Mouse (Mus musculus): ENCODE results near the gene Yars. TPM values are rescaled to one million over a fixed set of nuclear protein-coding genes. Genes with fewer than 3 reads are reported as not detected.

Gene Yars
- polyA plus RNA-seq, 1 experiment from 2014 or later = 92.9 TPM

GRCm38 (mm10) chr4:129227985-129228381, 38.4 kb downstream of the Yars start:
- no peaks in the 10 kb centered on the region for H3K9me3 ChIP-seq (ENCODE audit: control insufficient read depth, low read length)
- H3K36me3 ChIP-seq (ENCODE audit: control insufficient read depth, insufficient read depth, low read length) = peaks cover 14% of the 10 kb centered on the region
- H3K9ac ChIP-seq (ENCODE audit: low read length) = no peak overlapping the region
- no peak overlapping the region for H3K4me3 ChIP-seq (ENCODE audit: low read depth, low read length)
- peaks cover 27% of the 10 kb centered on the region for H3K4me1 ChIP-seq (replicated peaks; ENCODE audit: control insufficient read depth, insufficient read depth, low read length)
- ATAC-seq (replicated peaks; ENCODE audit: low FRiP score, low TSS enrichment, low read depth) (no peak), DNase-seq (ENCODE audit: low spot score) (no peak)
- peak overlapping the region; percentile 23 for H3K4me2 ChIP-seq (ENCODE audit: low read length)
- 0 out of 2 replicates have a peak, but pooled peaks cover 8% of the 10 kb centered on the region for H3K27me3 ChIP-seq (replicated peaks; ENCODE audit: control insufficient read depth, insufficient read depth, low read length)
- no peak overlapping the region for H3K27ac ChIP-seq (ENCODE audit: low read depth)
- WGBS = 43% methylated on average over 8 of the region's 8 CpGs

GRCm38 (mm10) chr4:129230926-129231325, 41.4 kb downstream of the Yars start:
- Histone ChIP-seq H3K4me1 (replicated peaks; ENCODE audit: control insufficient read depth, insufficient read depth, low read length) (peaks cover 21% of the 10 kb centered on the region), H3K9ac (ENCODE audit: low read length) (no peak overlapping the region), H3K4me3 (ENCODE audit: low read depth, low read length) (no peak overlapping the region), H3K4me2 (ENCODE audit: low read length) (no peak overlapping the region), H3K27ac (ENCODE audit: low read depth) (peak overlapping the region; percentile 78), H3K27me3 (replicated peaks; ENCODE audit: control insufficient read depth, insufficient read depth, low read length) (no peaks in the 10 kb centered on the region), H3K9me3 (ENCODE audit: control insufficient read depth, low read length) (no peaks in the 10 kb centered on the region), H3K36me3 (ENCODE audit: control insufficient read depth, insufficient read depth, low read length) (no peaks in the 10 kb centered on the region)
- ATAC-seq (replicated peaks; ENCODE audit: low FRiP score, low TSS enrichment, low read depth) = 0 out of 2 replicates have a peak, but pooled peaks have one; percentile 18
- WGBS = 61% methylated on average over 8 of the region's 8 CpGs
- no peak for DNase-seq (ENCODE audit: low spot score)

GRCm38 (mm10) chr4:129231594-129232450, 42.3 kb downstream of the Yars start:
- Histone ChIP-seq H3K9me3 (ENCODE audit: control insufficient read depth, low read length) (no peaks in the 10 kb centered on the region), H3K9ac (ENCODE audit: low read length) (no peak overlapping the region), H3K36me3 (ENCODE audit: control insufficient read depth, insufficient read depth, low read length) (no peaks in the 10 kb centered on the region), H3K4me3 (ENCODE audit: low read depth, low read length) (no peak overlapping the region), H3K27me3 (replicated peaks; ENCODE audit: control insufficient read depth, insufficient read depth, low read length) (no peaks in the 10 kb centered on the region), H3K27ac (ENCODE audit: low read depth) (peak overlapping the region; percentile 78), H3K4me1 (replicated peaks; ENCODE audit: control insufficient read depth, insufficient read depth, low read length) (peaks cover 16% of the 10 kb centered on the region), H3K4me2 (ENCODE audit: low read length) (peak overlapping the region; percentile 26)
- WGBS = 54% methylated on average over 12 of the region's 12 CpGs
- ATAC-seq (replicated peaks; ENCODE audit: low FRiP score, low TSS enrichment, low read depth) (peak; percentile 77), DNase-seq (ENCODE audit: low spot score) (peak; percentile 71)

GRCm38 (mm10) chr4:129232561-129233360, 43.2 kb downstream of the Yars start:
- DNase-seq (ENCODE audit: low spot score) (no peak), ATAC-seq (replicated peaks; ENCODE audit: low FRiP score, low TSS enrichment, low read depth) (peak; percentile 36; the same call in 1 of the 2 replicates)
- no peak overlapping the region for H3K4me2 ChIP-seq (ENCODE audit: low read length)
- peaks cover 12% of the 10 kb centered on the region for H3K4me1 ChIP-seq (replicated peaks; ENCODE audit: control insufficient read depth, insufficient read depth, low read length)
- no peaks in the 10 kb centered on the region for H3K36me3 ChIP-seq (ENCODE audit: control insufficient read depth, insufficient read depth, low read length)
- 50% methylated on average over 9 of the region's 9 CpGs for WGBS
- H3K9me3 ChIP-seq (ENCODE audit: control insufficient read depth, low read length) = no peaks in the 10 kb centered on the region
- H3K4me3 ChIP-seq (ENCODE audit: low read depth, low read length) = no peak overlapping the region
- no peak overlapping the region for H3K9ac ChIP-seq (ENCODE audit: low read length)
- no peaks in the 10 kb centered on the region for H3K27me3 ChIP-seq (replicated peaks; ENCODE audit: control insufficient read depth, insufficient read depth, low read length)
- H3K27ac ChIP-seq (ENCODE audit: low read depth) = peak overlapping the region; percentile 78

GRCm38 (mm10) chr4:129234488-129234887, 44.9 kb downstream of the Yars start:
- Histone ChIP-seq H3K9ac (ENCODE audit: low read length) (no peak overlapping the region), H3K27ac (ENCODE audit: low read depth) (no peak overlapping the region), H3K9me3 (ENCODE audit: control insufficient read depth, low read length) (no peaks in the 10 kb centered on the region), H3K4me3 (ENCODE audit: low read depth, low read length) (no peak overlapping the region), H3K36me3 (ENCODE audit: control insufficient read depth, insufficient read depth, low read length) (no peaks in the 10 kb centered on the region), H3K4me1 (replicated peaks; ENCODE audit: control insufficient read depth, insufficient read depth, low read length) (peaks cover 10% of the 10 kb centered on the region), H3K27me3 (replicated peaks; ENCODE audit: control insufficient read depth, insufficient read depth, low read length) (no peaks in the 10 kb centered on the region), H3K4me2 (ENCODE audit: low read length) (no peak overlapping the region)
- no peak for DNase-seq (ENCODE audit: low spot score)
- ATAC-seq (replicated peaks; ENCODE audit: low FRiP score, low TSS enrichment, low read depth) = no peak
- WGBS = 41% methylated on average over 7 of the region's 7 CpGs

GRCm38 (mm10) chr4:129235147-129235546, 45.6 kb downstream of the Yars start:
- ATAC-seq (replicated peaks; ENCODE audit: low FRiP score, low TSS enrichment, low read depth) (no peak), DNase-seq (ENCODE audit: low spot score) (no peak)
- WGBS = 71% methylated on average over 3 of the region's 3 CpGs
- Histone ChIP-seq H3K27ac (ENCODE audit: low read depth) (0 out of 2 replicates have a peak overlapping the region, but pooled peaks have one; percentile 4), H3K4me3 (ENCODE audit: low read depth, low read length) (no peak overlapping the region), H3K4me1 (replicated peaks; ENCODE audit: control insufficient read depth, insufficient read depth, low read length) (peaks cover 10% of the 10 kb centered on the region), H3K9me3 (ENCODE audit: control insufficient read depth, low read length) (no peaks in the 10 kb centered on the region), H3K27me3 (replicated peaks; ENCODE audit: control insufficient read depth, insufficient read depth, low read length) (no peaks in the 10 kb centered on the region), H3K9ac (ENCODE audit: low read length) (no peak overlapping the region), H3K4me2 (ENCODE audit: low read length) (no peak overlapping the region), H3K36me3 (ENCODE audit: control insufficient read depth, insufficient read depth, low read length) (no peaks in the 10 kb centered on the region)

- Histone ChIP-seq H3K9ac (ENCODE audit: low read length) (no peak overlapping the region), H3K4me2 (ENCODE audit: low read length) (no peak overlapping the region), H3K9me3 (ENCODE audit: control insufficient read depth, low read length) (no peaks in the 10 kb centered on the region), H3K27me3 (replicated peaks; ENCODE audit: control insufficient read depth, insufficient read depth, low read length) (no peaks in the 10 kb centered on the region), H3K27ac (ENCODE audit: low read depth) (peak overlapping the region; percentile 6; the same call in 1 of the 2 replicates), H3K36me3 (ENCODE audit: control insufficient read depth, insufficient read depth, low read length) (no peaks in the 10 kb centered on the region), H3K4me1 (replicated peaks; ENCODE audit: control insufficient read depth, insufficient read depth, low read length) (peaks cover 10% of the 10 kb centered on the region), H3K4me3 (ENCODE audit: low read depth, low read length) (no peak overlapping the region)
- ATAC-seq (replicated peaks; ENCODE audit: low FRiP score, low TSS enrichment, low read depth) = no peak
- 81% methylated on average over 8 of the region's 8 CpGs for WGBS
- no peak for DNase-seq (ENCODE audit: low spot score)
Observed at GRCm38 (mm10) chr4:129236236-129236813, 46.8 kb downstream of the Yars start.

GRCm38 (mm10) chr4:129237843-129238441, 48.4 kb downstream of the Yars start:
- H3K9ac ChIP-seq (ENCODE audit: low read length) = peak overlapping the region; percentile 71
- WGBS = 8% methylated on average over 21 of the region's 21 CpGs
- peaks cover 18% of the 10 kb centered on the region for H3K4me1 ChIP-seq (replicated peaks; ENCODE audit: control insufficient read depth, insufficient read depth, low read length)
- ATAC-seq (replicated peaks; ENCODE audit: low FRiP score, low TSS enrichment, low read depth) (no peak), DNase-seq (ENCODE audit: low spot score) (peak; percentile 69)
- H3K36me3 ChIP-seq (ENCODE audit: control insufficient read depth, insufficient read depth, low read length) = no peaks in the 10 kb centered on the region
- no peak overlapping the region for H3K27ac ChIP-seq (ENCODE audit: low read depth)
- peak overlapping the region; percentile 75 for H3K4me3 ChIP-seq (ENCODE audit: low read depth, low read length)
- no peaks in the 10 kb centered on the region for H3K27me3 ChIP-seq (replicated peaks; ENCODE audit: control insufficient read depth, insufficient read depth, low read length)
- H3K4me2 ChIP-seq (ENCODE audit: low read length) = peak overlapping the region; percentile 96
- H3K9me3 ChIP-seq (ENCODE audit: control insufficient read depth, low read length) = no peaks in the 10 kb centered on the region

All from intestine, embryonic 14.5 days (tissue).